Mouse (Mus musculus): Measurements from ENCODE around the gene Scrn3. TPM values are rescaled to one million over a fixed set of nuclear protein-coding genes. Genes with fewer than 3 reads are reported as not detected.

The Scrn3 gene
- total and polyA plus RNA-seq, 3 experiments = 2.8 to 53.1 (median 42.1) TPM

- peaks cover 33% of the 10 kb centered on the region for H3K36me3 ChIP-seq (replicated peaks)
- ATAC-seq (ENCODE audit: extremely low read depth, insufficient number of reproducible peaks, low FRiP score, poor library complexity, severe bottlenecking) = no peak
- no peak for DNase-seq (ENCODE audit: low spot score)
- H3K27me3 ChIP-seq (ENCODE audit: insufficient read depth, low read length) = no peaks in the 10 kb centered on the region
- H3K4me3 ChIP-seq (ENCODE audit: low read depth, low read length) = no peak overlapping the region
- no peak for TF ChIP-seq GATA1 (IDR thresholded peaks at IDR 0.05; ENCODE audit: borderline replicate concordance, low read length)
- TF ChIP-seq TAL1 (conservative IDR thresholded peaks at IDR 0.05; ENCODE audit: low read depth, low read length) = no peak
- TF ChIP-seq GATA2 (IDR thresholded peaks at IDR 0.05; ENCODE audit: borderline replicate concordance, low read depth, low read length) = no peak
- no peak for TF ChIP-seq POLR2AphosphoS5 (IDR thresholded peaks at IDR 0.05; ENCODE audit: insufficient replicate concordance, low read depth, low read length)
- no peak for TF ChIP-seq CTCF (IDR thresholded peaks at IDR 0.05; ENCODE audit: low read depth, low read length)
- H3K4me1 ChIP-seq (ENCODE audit: insufficient read depth, low read depth, low read length) = no peaks in the 10 kb centered on the region
- H3K9me3 ChIP-seq (replicated peaks) = no peaks in the 10 kb centered on the region
Measured at GRCm38 (mm10) chr2:73346345-73347086, 34.1 kb downstream of the Scrn3 start.

GRCm38 (mm10) chr2:73347136-73347535, 34.7 kb downstream of the Scrn3 start:
- Histone ChIP-seq H3K27me3 (ENCODE audit: insufficient read depth, low read length) (no peaks in the 10 kb centered on the region), H3K4me1 (ENCODE audit: insufficient read depth, low read depth, low read length) (no peaks in the 10 kb centered on the region), H3K4me3 (ENCODE audit: low read depth, low read length) (no peak overlapping the region), H3K36me3 (replicated peaks) (peaks cover 38% of the 10 kb centered on the region), H3K9me3 (replicated peaks) (no peaks in the 10 kb centered on the region)
- TF ChIP-seq TAL1 (conservative IDR thresholded peaks at IDR 0.05; ENCODE audit: low read depth, low read length) (no peak), GATA1 (IDR thresholded peaks at IDR 0.05; ENCODE audit: borderline replicate concordance, low read length) (no peak), GATA2 (IDR thresholded peaks at IDR 0.05; ENCODE audit: borderline replicate concordance, low read depth, low read length) (no peak), CTCF (IDR thresholded peaks at IDR 0.05; ENCODE audit: low read depth, low read length) (no peak), POLR2AphosphoS5 (IDR thresholded peaks at IDR 0.05; ENCODE audit: insufficient replicate concordance, low read depth, low read length) (no peak)
- DNase-seq (ENCODE audit: low spot score) (no peak), ATAC-seq (ENCODE audit: extremely low read depth, insufficient number of reproducible peaks, low FRiP score, poor library complexity, severe bottlenecking) (no peak)

- Histone ChIP-seq H3K36me3 (replicated peaks) (peaks cover 39% of the 10 kb centered on the region), H3K27me3 (ENCODE audit: insufficient read depth, low read length) (no peaks in the 10 kb centered on the region), H3K4me3 (ENCODE audit: low read depth, low read length) (no peak overlapping the region), H3K9me3 (replicated peaks) (no peaks in the 10 kb centered on the region), H3K4me1 (ENCODE audit: insufficient read depth, low read depth, low read length) (no peaks in the 10 kb centered on the region)
- ATAC-seq (ENCODE audit: extremely low read depth, insufficient number of reproducible peaks, low FRiP score, poor library complexity, severe bottlenecking) (no peak), DNase-seq (ENCODE audit: low spot score) (no peak)
- TF ChIP-seq TAL1 (conservative IDR thresholded peaks at IDR 0.05; ENCODE audit: low read depth, low read length) (no peak), CTCF (IDR thresholded peaks at IDR 0.05; ENCODE audit: low read depth, low read length) (no peak), GATA1 (IDR thresholded peaks at IDR 0.05; ENCODE audit: borderline replicate concordance, low read length) (no peak), GATA2 (IDR thresholded peaks at IDR 0.05; ENCODE audit: borderline replicate concordance, low read depth, low read length) (no peak), POLR2AphosphoS5 (IDR thresholded peaks at IDR 0.05; ENCODE audit: insufficient replicate concordance, low read depth, low read length) (no peak)
Measured at GRCm38 (mm10) chr2:73347766-73348165, 35.4 kb downstream of the Scrn3 start.

GRCm38 (mm10) chr2:73348221-73348620, 35.8 kb downstream of the Scrn3 start:
- no peaks in the 10 kb centered on the region for H3K9me3 ChIP-seq (replicated peaks)
- ATAC-seq (ENCODE audit: extremely low read depth, insufficient number of reproducible peaks, low FRiP score, poor library complexity, severe bottlenecking) (no peak), DNase-seq (ENCODE audit: low spot score) (no peak)
- H3K4me3 ChIP-seq (ENCODE audit: low read depth, low read length) = no peak overlapping the region
- H3K36me3 ChIP-seq (replicated peaks) = peaks cover 42% of the 10 kb centered on the region
- H3K4me1 ChIP-seq (ENCODE audit: insufficient read depth, low read depth, low read length) = no peaks in the 10 kb centered on the region
- H3K27me3 ChIP-seq (ENCODE audit: insufficient read depth, low read length) = no peaks in the 10 kb centered on the region
- TF ChIP-seq GATA2 (IDR thresholded peaks at IDR 0.05; ENCODE audit: borderline replicate concordance, low read depth, low read length) = no peak
- TF ChIP-seq TAL1 (conservative IDR thresholded peaks at IDR 0.05; ENCODE audit: low read depth, low read length) = no peak
- no peak for TF ChIP-seq POLR2AphosphoS5 (IDR thresholded peaks at IDR 0.05; ENCODE audit: insufficient replicate concordance, low read depth, low read length)
- TF ChIP-seq GATA1 (IDR thresholded peaks at IDR 0.05; ENCODE audit: borderline replicate concordance, low read length) = no peak

- Histone ChIP-seq H3K4me1 (ENCODE audit: insufficient read depth, low read depth, low read length) (no peaks in the 10 kb centered on the region), H3K27me3 (ENCODE audit: insufficient read depth, low read length) (no peaks in the 10 kb centered on the region), H3K36me3 (replicated peaks) (peaks cover 46% of the 10 kb centered on the region), H3K4me3 (ENCODE audit: low read depth, low read length) (no peak overlapping the region), H3K9me3 (replicated peaks) (no peaks in the 10 kb centered on the region)
- ATAC-seq (ENCODE audit: extremely low read depth, insufficient number of reproducible peaks, low FRiP score, poor library complexity, severe bottlenecking) = no peak
- DNase-seq (ENCODE audit: low spot score) = no peak
- TF ChIP-seq TAL1 (conservative IDR thresholded peaks at IDR 0.05; ENCODE audit: low read depth, low read length) (no peak), POLR2AphosphoS5 (IDR thresholded peaks at IDR 0.05; ENCODE audit: insufficient replicate concordance, low read depth, low read length) (no peak), CTCF (IDR thresholded peaks at IDR 0.05; ENCODE audit: low read depth, low read length) (no peak)
Measured at GRCm38 (mm10) chr2:73351496-73351895, 39.1 kb downstream of the Scrn3 start.

GRCm38 (mm10) chr2:73351927-73352374, 39.5 kb downstream of the Scrn3 start:
- H3K9me3 ChIP-seq (replicated peaks) = no peaks in the 10 kb centered on the region
- peaks cover 47% of the 10 kb centered on the region for H3K36me3 ChIP-seq (replicated peaks)
- ATAC-seq (ENCODE audit: extremely low read depth, insufficient number of reproducible peaks, low FRiP score, poor library complexity, severe bottlenecking) = no peak
- no peak overlapping the region for H3K4me3 ChIP-seq (ENCODE audit: low read depth, low read length)
- TF ChIP-seq GATA1 (IDR thresholded peaks at IDR 0.05; ENCODE audit: borderline replicate concordance, low read length) = no peak
- no peak for TF ChIP-seq TAL1 (conservative IDR thresholded peaks at IDR 0.05; ENCODE audit: low read depth, low read length)
- TF ChIP-seq GATA2 (IDR thresholded peaks at IDR 0.05; ENCODE audit: borderline replicate concordance, low read depth, low read length) = no peak
- no peak for TF ChIP-seq CTCF (IDR thresholded peaks at IDR 0.05; ENCODE audit: low read depth, low read length)
- TF ChIP-seq POLR2AphosphoS5 (IDR thresholded peaks at IDR 0.05; ENCODE audit: insufficient replicate concordance, low read depth, low read length) = no peak
- DNase-seq (ENCODE audit: low spot score) = no peak
- no peaks in the 10 kb centered on the region for H3K27me3 ChIP-seq (ENCODE audit: insufficient read depth, low read length)
- H3K4me1 ChIP-seq (ENCODE audit: insufficient read depth, low read depth, low read length) = no peaks in the 10 kb centered on the region

Data from G1E (cell line).